ENCODE assay signal across 10 mouse cellular contexts in the genomic region with DNA sequence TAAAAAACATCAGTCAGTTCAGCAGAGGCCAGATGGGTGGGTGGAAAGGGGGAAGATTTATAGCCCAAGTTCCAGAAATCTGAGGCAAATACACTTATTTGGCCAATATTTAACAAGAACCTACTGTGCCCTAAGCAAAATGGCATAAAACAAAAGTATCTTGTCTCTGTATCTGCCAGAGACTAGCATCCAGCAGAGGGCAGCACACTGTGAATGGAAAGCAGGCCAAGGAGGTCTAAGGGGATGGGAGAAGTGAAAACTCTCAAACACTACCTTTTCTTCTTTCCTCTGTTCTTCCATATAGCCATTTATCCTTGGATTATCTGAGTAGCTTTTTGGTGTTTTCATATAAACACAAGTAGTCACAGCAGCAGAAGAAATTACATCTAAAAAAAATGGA.
A peak's percentile ranks its signal among the peaks of the same experiment; 100 is the strongest.
DNase-seq lines count a peak whose midpoint lies in the region; ATAC-seq and TF ChIP-seq lines count a peak whose summit lies in the region.
"Had no signal": no experiment of that assay in that cellular context is flagged by ENCODE, and none has a peak within 500 bp of the region (broad histone marks: within the 10 kb centered on the region; RNA-seq: fewer than 3 reads in every experiment).

No protein-coding gene starts in this region.

- no peaks in the 10 kb centered on the region for H3K36me3 ChIP-seq in hindbrain, embryonic 14.5 days (replicated peaks; ENCODE audit: control insufficient read depth, insufficient read depth)
- no peaks in the 10 kb centered on the region for H3K36me3 ChIP-seq in hindbrain, embryonic 16.5 days (ENCODE audit: control insufficient read depth, insufficient read depth, low read length)
- no peaks in the 10 kb centered on the region for H3K36me3 ChIP-seq in E14TG2a.4 (ENCODE audit: insufficient read depth, low read length)
- H3K36me3 ChIP-seq in embryonic facial prominence, embryonic 11.5 days (replicated peaks; ENCODE audit: control insufficient read depth, insufficient read depth, low read depth, low read length): no peaks in the 10 kb centered on the region
- H3K36me3 ChIP-seq: embryonic facial prominence, embryonic 12.5 days; limb, embryonic 12.5 days had no signal

- H3K4me1 ChIP-seq in hindbrain, embryonic 14.5 days (replicated peaks; ENCODE audit: control insufficient read depth, insufficient read depth, low read length): no peaks in the 10 kb centered on the region
- no peaks in the 10 kb centered on the region for H3K4me1 ChIP-seq in hindbrain, embryonic 16.5 days (ENCODE audit: control insufficient read depth, insufficient read depth, low read depth, low read length)
- no peaks in the 10 kb centered on the region for H3K4me1 ChIP-seq in E14TG2a.4 (replicated peaks; ENCODE audit: low read depth, low read length)
- no peaks in the 10 kb centered on the region for H3K4me1 ChIP-seq in embryonic facial prominence, embryonic 11.5 days (ENCODE audit: control insufficient read depth, insufficient read depth, low read length)
- H3K4me1 ChIP-seq: embryonic facial prominence, embryonic 12.5 days; limb, embryonic 12.5 days had no signal

- DNase-seq in hindbrain, embryonic 14.5 days (ENCODE audit: low spot score): peak; percentile 60
- peak; percentile 49 for DNase-seq in ZHBTc4 (ENCODE audit: low read depth, low spot score)
- DNase-seq in embryonic facial prominence, embryonic 11.5 days (ENCODE audit: low spot score): peak; percentile 57
- DNase-seq in layer of hippocampus, postnatal 36 days: peak; percentile 2 to 29
- peak; percentile 5 for DNase-seq in retina, postnatal 7 days (ENCODE audit: low read depth, low spot score)

- H3K4me2 ChIP-seq in hindbrain, embryonic 14.5 days (replicated peaks): no peak overlapping the region
- H3K4me2 ChIP-seq in hindbrain, embryonic 16.5 days (ENCODE audit: low read length): no peak overlapping the region
- H3K4me2 ChIP-seq in embryonic facial prominence, embryonic 11.5 days (ENCODE audit: low read depth, low read length): no peak overlapping the region
- H3K4me2 ChIP-seq: embryonic facial prominence, embryonic 12.5 days; limb, embryonic 12.5 days had no signal

- H3K27ac ChIP-seq in hindbrain, embryonic 14.5 days: no peak overlapping the region
- no peak overlapping the region for H3K27ac ChIP-seq in hindbrain, embryonic 16.5 days (ENCODE audit: low read depth, low read length)
- no peak overlapping the region for H3K27ac ChIP-seq in embryonic facial prominence, embryonic 11.5 days (replicated peaks; ENCODE audit: low read depth, low read length)
- H3K27ac ChIP-seq: embryonic facial prominence, embryonic 12.5 days; limb, embryonic 12.5 days had no signal

- H3K4me3 ChIP-seq in hindbrain, embryonic 14.5 days (replicated peaks; ENCODE audit: low read length): no peak overlapping the region
- H3K4me3 ChIP-seq in hindbrain, embryonic 16.5 days (ENCODE audit: low read length): no peak overlapping the region
- H3K4me3 ChIP-seq in E14TG2a.4 (replicated peaks; ENCODE audit: low read length): no peak overlapping the region
- no peak overlapping the region for H3K4me3 ChIP-seq in embryonic facial prominence, embryonic 11.5 days (ENCODE audit: low read depth, low read length)
- H3K4me3 ChIP-seq: embryonic facial prominence, embryonic 12.5 days; limb, embryonic 12.5 days had no signal

- no peak overlapping the region for H3K9ac ChIP-seq in hindbrain, embryonic 14.5 days
- H3K9ac ChIP-seq in hindbrain, embryonic 16.5 days (ENCODE audit: low read depth, low read length): no peak overlapping the region
- no peak overlapping the region for H3K9ac ChIP-seq in embryonic facial prominence, embryonic 11.5 days (replicated peaks; ENCODE audit: low read length)
- H3K9ac ChIP-seq: embryonic facial prominence, embryonic 12.5 days; limb, embryonic 12.5 days had no signal

- no peaks in the 10 kb centered on the region for H3K9me3 ChIP-seq in hindbrain, embryonic 14.5 days (ENCODE audit: control insufficient read depth, low read length)
- no peaks in the 10 kb centered on the region for H3K9me3 ChIP-seq in hindbrain, embryonic 16.5 days (ENCODE audit: control insufficient read depth, low read length)
- H3K9me3 ChIP-seq in E14TG2a.4 (ENCODE audit: low read length): no peaks in the 10 kb centered on the region; the same call in 1 of the 2 replicates
- no peaks in the 10 kb centered on the region for H3K9me3 ChIP-seq in embryonic facial prominence, embryonic 11.5 days (replicated peaks; ENCODE audit: control insufficient read depth, low read length)
- H3K9me3 ChIP-seq: embryonic facial prominence, embryonic 12.5 days; limb, embryonic 12.5 days had no signal

- H3K27me3 ChIP-seq in hindbrain, embryonic 14.5 days (ENCODE audit: control insufficient read depth, insufficient read depth, low read length): no peaks in the 10 kb centered on the region
- H3K27me3 ChIP-seq in hindbrain, embryonic 16.5 days (replicated peaks; ENCODE audit: control insufficient read depth, insufficient read depth, low read length): no peaks in the 10 kb centered on the region
- 0 out of 2 replicates have a peak, but pooled peaks cover 2% of the 10 kb centered on the region for H3K27me3 ChIP-seq in E14TG2a.4 (ENCODE audit: insufficient read depth, low read length)
- no peaks in the 10 kb centered on the region for H3K27me3 ChIP-seq in embryonic facial prominence, embryonic 11.5 days (ENCODE audit: control insufficient read depth, insufficient read depth, low read length)
- H3K27me3 ChIP-seq: embryonic facial prominence, embryonic 12.5 days; limb, embryonic 12.5 days had no signal

- no peak for ATAC-seq in hindbrain, embryonic 14.5 days (ENCODE audit: low FRiP score)
- no peak for ATAC-seq in hindbrain, embryonic 16.5 days
- ATAC-seq in embryonic facial prominence, embryonic 11.5 days (replicated peaks; ENCODE audit: insufficient number of reproducible peaks, low FRiP score, low TSS enrichment, low read depth): no peak
- ATAC-seq in monocyte, adult 5-6 weeks (replicated peaks; ENCODE audit: insufficient number of reproducible peaks, low FRiP score, low TSS enrichment, poor library complexity, severe bottlenecking): no peak

- peak; percentile 71 for TF ChIP-seq CTCF in E14TG2a.4 (conservative IDR thresholded peaks at IDR 0.05; ENCODE audit: low read length)

Comparison
In these comparisons a context has a peak if more than half of its experiments do, and no peak if none do; other contexts are left out.
1. DNase-seq: peak in every context shown above with its lines; median percentile 60 in hindbrain, embryonic 14.5 days; 57 in embryonic facial prominence, embryonic 11.5 days; 49 in ZHBTc4; 16 in layer of hippocampus, postnatal 36 days; 5 in retina, postnatal 7 days.